Mouse (Mus musculus) spleen, postnatal 4 days (tissue): ENCODE measurements around the gene Wnt10b.
A peak's percentile ranks its signal among the peaks of the same experiment; 100 is the strongest.

Experiments used
- DNase-seq, 2 experiments: peaks; one replicate each; pipeline ENCODE4 v3.0.0; 2022; ENCODE audit warnings: low spot score in 2 of 2

The Wnt10b gene

GRCm38 (mm10) chr15:98796803-98797595 lies 19.0 kb upstream of the Wnt10b start:
- DNase-seq, result no peak

GRCm38 (mm10) chr15:98793141-98793698 lies 15.3 kb upstream of the Wnt10b start:
- peak in 1 of 2 experiments; percentile 58 for DNase-seq

- no peak for DNase-seq
Observed at GRCm38 (mm10) chr15:98792233-98793020, 14.5 kb upstream of the Wnt10b start.

GRCm38 (mm10) chr15:98791771-98792170 lies 13.8 kb upstream of the Wnt10b start:
- peak in 1 of 2 experiments; percentile 59 for DNase-seq

- no peak for DNase-seq
Observed at GRCm38 (mm10) chr15:98791221-98791620, 13.3 kb upstream of the Wnt10b start.

GRCm38 (mm10) chr15:98790761-98791160 lies 12.8 kb upstream of the Wnt10b start:
- peak in 1 of 2 experiments; percentile 58 for DNase-seq

- DNase-seq, result peak; percentile 51 to 86
Observed at GRCm38 (mm10) chr15:98789661-98790535, 11.9 kb upstream of the Wnt10b start, which contains the start of gene Wnt1. Wnt1 (plus strand) TSS chr15:98789857.

- no peak for DNase-seq
Observed at GRCm38 (mm10) chr15:98788972-98789660, 11.2 kb upstream of the Wnt10b start.

- DNase-seq, result no peak
Observed at GRCm38 (mm10) chr15:98787930-98788329, 10.0 kb upstream of the Wnt10b start.

- DNase-seq, result peak in 1 of 2 experiments; percentile 68
Observed at GRCm38 (mm10) chr15:98785744-98786143, 7.8 kb upstream of the Wnt10b start.

GRCm38 (mm10) chr15:98781166-98781565 lies 3.2 kb upstream of the Wnt10b start:
- DNase-seq, result no peak

- DNase-seq, result no peak
Observed at GRCm38 (mm10) chr15:98780573-98780972, 2.6 kb upstream of the Wnt10b start.

- DNase-seq, result no peak
Observed at GRCm38 (mm10) chr15:98780075-98780474, 2.1 kb upstream of the Wnt10b start.

- no peak for DNase-seq
Observed at GRCm38 (mm10) chr15:98778806-98779205, 856 bp upstream of the Wnt10b start.

- DNase-seq, result no peak
Observed at GRCm38 (mm10) chr15:98778191-98778770, 331 bp upstream of the Wnt10b start.

GRCm38 (mm10) chr15:98777005-98777616 lies 839 bp downstream of the Wnt10b start:
- DNase-seq, result no peak

- DNase-seq, result no peak
Observed at GRCm38 (mm10) chr15:98776280-98777004, 1.5 kb downstream of the Wnt10b start.

GRCm38 (mm10) chr15:98775533-98775932 lies 2.4 kb downstream of the Wnt10b start:
- no peak for DNase-seq

- DNase-seq, result no peak
Observed at GRCm38 (mm10) chr15:98774096-98774495, 3.9 kb downstream of the Wnt10b start.
